ENCODE assay signal across 12 mouse cellular contexts in genomic region chr6:143531477-143531876, GRCm38 (mm10).
A peak's percentile ranks its signal among the peaks of the same experiment; 100 is the strongest.
DNase-seq lines count a peak whose midpoint lies in the region.
"Had no signal": no experiment of that assay in that cellular context is flagged by ENCODE, and none has a peak within 500 bp of the region (broad histone marks: within the 10 kb centered on the region; RNA-seq: fewer than 3 reads in every experiment).

No protein-coding gene starts in this region.

- H3K4me1 ChIP-seq in limb, embryonic 10.5 days: peaks cover 37% of the 10 kb centered on the region

- no peaks in the 10 kb centered on the region for H3K27me3 ChIP-seq in limb, embryonic 10.5 days (ENCODE audit: low read depth, poor library complexity, severe bottlenecking)

- no peak overlapping the region for H3K4me3 ChIP-seq in limb, embryonic 10.5 days
- H3K4me3 ChIP-seq: heart, adult 2 months had no signal

- 16% methylated on average over 6 of the region's 6 CpGs for WGBS in limb, embryonic 10.5 days

- H3K9me3 ChIP-seq in limb, embryonic 10.5 days (replicated peaks): no peaks in the 10 kb centered on the region; the same call in 1 of the 2 replicates

- H3K27ac ChIP-seq in limb, embryonic 10.5 days: peak overlapping the region; percentile 85
- H3K27ac ChIP-seq: heart, adult 2 months; macrophage had no signal

- peak; percentile 10 to 28 for DNase-seq in kidney, postnatal 4 days
- no peak for DNase-seq in kidney, postnatal 14 days
- DNase-seq in Muller cell, postnatal 12 days (ENCODE audit: inconsistent ontology term): peak; percentile 43
- DNase-seq in ZHBTc4 (ENCODE audit: low read depth, low spot score): peak; percentile 61
- DNase-seq in limb, embryonic 10.5 days (ENCODE audit: low spot score): peak; percentile 64
- no peak for DNase-seq in layer of hippocampus, adult 18-20 months (ENCODE audit: low spot score in 2 of 2)
- DNase-seq in ovary, adult 18-20 months (ENCODE audit: low spot score): no peak
- DNase-seq: adrenal gland, postnatal 10 days; cerebellum, adult 9-10 months; heart, adult 2 months; thymus, postnatal 14 days had no signal

- H3K36me3 ChIP-seq in limb, embryonic 10.5 days: no peaks in the 10 kb centered on the region

Comparison
In these comparisons a context has a peak if more than half of its experiments do, and no peak if none do; other contexts are left out.
1. DNase-seq: peak in kidney, postnatal 4 days (2 of 2), Muller cell, postnatal 12 days (single experiment), ZHBTc4 (single experiment) and limb, embryonic 10.5 days (single experiment); none in kidney, postnatal 14 days (single experiment), layer of hippocampus, adult 18-20 months (0 of 2) and ovary, adult 18-20 months (single experiment).